Mouse (Mus musculus): ENCODE measurements around the gene Ggta1.

DNA sequence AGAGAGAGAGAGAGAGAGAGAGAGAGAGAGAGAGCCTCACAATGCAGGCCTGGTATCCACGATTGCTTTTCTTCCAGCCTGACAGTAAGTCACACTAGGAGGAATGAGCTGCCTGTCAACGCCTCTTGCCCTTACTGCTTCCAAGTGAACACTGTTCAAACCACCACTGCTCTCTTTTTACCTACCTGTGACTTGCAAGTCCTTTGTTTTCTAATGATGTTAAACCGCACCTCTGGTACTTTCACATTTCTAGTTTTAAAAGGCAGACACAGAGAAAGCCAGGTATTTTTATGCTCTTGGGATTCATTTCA is 15.7 kb upstream of the Ggta1 start:
- TF ChIP-seq CTCF (IDR thresholded peaks at IDR 0.05; ENCODE audit: low read depth, low read length) (no peak), POLR2A (IDR thresholded peaks at IDR 0.05; ENCODE audit: extremely low read depth, insufficient read depth, low read length) (no peak)
